Mouse (Mus musculus) left cerebral cortex, adult 11 months (tissue): ENCODE data around the gene Mup20.
"Not testable (repeated sequence)": the region's sequence is repeated elsewhere in the genome, so short reads cannot be mapped to it uniquely, and the experiment has no call there.

Experiments used
- DNase-seq: peaks from one replicate; pipeline ENCODE4 v3.0.0; 2022; ENCODE audit warnings: low spot score

Mup20 gene

DNA sequence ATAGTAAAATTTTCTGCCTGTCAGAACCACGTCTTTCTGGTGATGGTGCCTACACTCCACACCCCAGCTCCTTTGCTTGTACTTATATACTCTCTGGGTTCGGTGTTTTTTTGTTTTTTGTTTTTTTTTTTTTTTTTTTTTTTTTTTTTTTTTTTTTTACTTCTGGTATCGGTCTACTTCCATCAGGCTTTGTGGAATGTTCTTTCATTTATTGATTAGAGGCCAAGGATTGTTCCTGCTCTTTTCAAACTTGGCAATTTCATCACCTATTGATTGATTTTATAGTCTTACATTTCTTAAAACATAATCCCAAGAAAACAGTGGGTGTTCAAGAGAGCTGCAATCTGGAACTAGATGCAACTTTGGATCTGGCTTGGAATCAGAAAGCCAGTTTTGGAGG is at the start of gene Mup20:
Gene Mup20 (minus strand): TSS at position 101 of the 400 bp plus-strand sequence.
- DNase-seq, result not testable (repeated sequence)

DNA sequence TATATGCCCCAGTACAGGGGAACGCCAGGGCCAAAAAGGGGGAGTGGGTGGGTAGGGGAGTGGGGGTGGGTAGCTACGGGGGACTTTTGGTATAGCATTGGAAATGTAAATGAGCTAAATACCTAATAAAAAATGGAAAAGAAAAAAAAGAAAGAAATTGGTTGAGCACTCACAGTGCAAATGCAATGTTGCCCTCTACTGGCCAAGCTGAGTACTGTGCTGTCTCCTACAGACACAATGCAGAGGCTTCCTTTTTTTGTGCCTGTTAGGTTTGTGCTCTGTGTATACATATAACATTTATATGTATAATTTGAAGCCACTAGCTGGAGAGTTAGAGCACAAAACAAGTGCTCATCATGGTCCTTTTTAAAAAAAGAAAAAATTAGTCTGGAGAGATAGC is 49.4 kb upstream of the Mup20 start:
- DNase-seq, result not testable (repeated sequence)

DNA sequence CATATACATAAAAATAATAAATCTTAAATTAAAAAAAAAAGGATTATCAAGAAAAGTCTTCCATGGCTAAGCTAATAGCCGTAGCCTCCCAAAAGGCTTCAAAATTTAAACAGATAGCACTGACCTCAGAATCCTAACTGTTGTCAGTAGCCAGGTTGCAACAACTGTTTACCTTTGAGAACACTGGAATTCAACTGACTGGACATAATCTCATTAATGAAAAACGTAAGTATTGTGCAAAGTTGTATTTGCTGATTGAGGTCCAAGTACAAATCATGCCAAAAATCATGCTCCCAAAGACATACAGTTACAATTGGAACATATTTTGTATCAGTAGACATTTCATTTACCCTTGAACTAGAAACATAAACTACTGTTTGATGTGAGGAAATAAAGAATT is 34.0 kb upstream of the Mup20 start:
- DNase-seq, result no peak

DNA sequence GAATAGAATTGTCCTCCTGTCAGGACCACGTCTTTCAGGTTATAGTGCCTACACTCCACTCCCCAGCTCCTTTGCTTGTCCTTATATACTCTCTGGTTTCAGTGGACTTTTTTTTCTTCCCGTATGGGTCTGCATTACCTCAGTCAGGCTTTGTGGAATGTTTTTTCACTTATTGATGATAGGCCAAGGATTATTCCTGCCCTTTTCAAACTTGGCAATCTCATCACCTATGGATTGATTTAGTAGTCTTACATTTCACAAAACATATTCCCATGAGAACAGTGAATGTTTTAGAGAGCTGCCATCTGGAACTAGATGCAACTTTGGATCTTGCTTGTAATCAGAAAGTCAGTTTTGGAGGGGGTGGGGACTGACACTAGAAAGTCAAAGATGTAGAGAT is 33.3 kb upstream of the Mup20 start, which contains the start of gene Mup3:
Gene Mup3 (minus strand): TSS at position 102 of the 400 bp plus-strand sequence.
- DNase-seq, result no peak

DNA sequence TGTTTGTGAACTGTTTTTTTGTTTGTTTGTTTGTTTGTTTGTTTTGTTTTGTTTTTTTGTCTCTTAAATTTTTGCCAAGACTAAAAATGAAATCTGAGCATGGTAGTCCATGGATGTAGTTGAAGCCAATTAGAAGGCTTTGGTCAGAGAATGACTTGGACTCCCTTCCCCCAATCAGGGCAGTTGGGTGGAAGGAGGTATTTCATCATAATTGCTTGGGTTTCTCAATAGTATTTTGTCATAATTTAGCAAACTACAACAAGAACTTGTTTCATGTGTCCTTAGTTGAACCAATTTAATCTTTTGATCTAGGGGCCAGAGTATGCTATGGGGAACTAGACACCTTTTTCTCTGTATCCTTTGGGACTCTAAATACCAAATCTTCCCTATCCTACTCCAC is 28.8 kb upstream of the Mup20 start:
- no peak for DNase-seq

DNA sequence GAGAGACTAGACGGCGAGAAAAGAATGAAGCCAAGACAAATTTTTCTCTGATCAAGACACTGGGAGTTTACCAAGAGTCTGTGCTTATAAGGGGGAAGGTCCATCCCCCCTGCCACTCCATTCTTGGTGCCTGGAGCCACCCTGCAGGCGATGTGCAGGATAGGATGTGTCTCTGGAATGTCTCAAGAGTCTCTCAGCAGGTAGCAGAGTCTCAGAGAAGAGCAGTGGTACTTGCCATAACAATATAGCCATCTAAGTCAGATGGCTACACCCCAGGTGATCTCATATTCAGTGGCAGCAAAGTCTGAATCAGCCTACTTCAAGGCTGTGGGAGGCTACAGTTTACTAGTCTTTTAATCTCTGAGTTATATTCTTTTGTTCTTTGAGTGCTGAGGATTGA is 21.2 kb upstream of the Mup20 start:
- no peak for DNase-seq

DNA sequence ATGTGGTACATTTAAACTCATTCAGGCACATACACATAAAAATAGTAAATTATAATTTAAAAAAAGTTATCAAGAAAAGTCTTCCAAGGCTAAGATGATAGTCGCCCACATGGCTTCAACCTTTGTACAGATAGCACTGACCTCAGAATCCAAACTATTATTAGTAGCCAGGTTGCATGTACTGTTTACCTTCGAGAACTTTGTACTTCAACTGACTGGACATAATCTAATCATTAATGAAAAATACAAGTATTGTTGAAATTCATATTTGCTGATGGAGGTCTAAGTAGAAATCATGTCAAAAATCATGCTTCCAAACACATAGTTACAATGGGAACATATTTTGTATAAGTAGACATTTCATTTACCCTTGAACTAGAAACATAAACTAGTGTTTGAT is 822 bp upstream of the Mup20 start:
- DNase-seq, result not testable (repeated sequence)

DNA sequence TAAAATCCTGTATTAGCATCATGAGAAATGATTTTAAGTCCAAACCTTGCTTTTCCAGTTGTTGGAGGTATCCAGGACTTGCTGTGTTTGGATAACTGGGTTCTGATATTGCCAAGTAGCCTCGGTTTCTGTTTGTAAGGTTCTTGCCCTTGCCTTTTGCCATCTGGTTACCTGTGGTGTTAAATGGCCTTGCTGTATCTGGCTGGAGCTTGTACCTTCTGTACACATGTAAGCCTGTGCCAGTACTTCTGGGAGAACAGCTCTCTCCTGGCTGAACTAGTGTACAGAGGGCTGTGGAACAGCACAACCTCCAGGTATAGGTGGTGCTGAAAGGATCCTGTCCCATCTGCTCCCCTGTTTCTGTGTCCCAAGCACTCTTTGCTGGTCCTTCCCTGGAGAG is 27.7 kb downstream of the Mup20 start:
- no peak for DNase-seq

DNA sequence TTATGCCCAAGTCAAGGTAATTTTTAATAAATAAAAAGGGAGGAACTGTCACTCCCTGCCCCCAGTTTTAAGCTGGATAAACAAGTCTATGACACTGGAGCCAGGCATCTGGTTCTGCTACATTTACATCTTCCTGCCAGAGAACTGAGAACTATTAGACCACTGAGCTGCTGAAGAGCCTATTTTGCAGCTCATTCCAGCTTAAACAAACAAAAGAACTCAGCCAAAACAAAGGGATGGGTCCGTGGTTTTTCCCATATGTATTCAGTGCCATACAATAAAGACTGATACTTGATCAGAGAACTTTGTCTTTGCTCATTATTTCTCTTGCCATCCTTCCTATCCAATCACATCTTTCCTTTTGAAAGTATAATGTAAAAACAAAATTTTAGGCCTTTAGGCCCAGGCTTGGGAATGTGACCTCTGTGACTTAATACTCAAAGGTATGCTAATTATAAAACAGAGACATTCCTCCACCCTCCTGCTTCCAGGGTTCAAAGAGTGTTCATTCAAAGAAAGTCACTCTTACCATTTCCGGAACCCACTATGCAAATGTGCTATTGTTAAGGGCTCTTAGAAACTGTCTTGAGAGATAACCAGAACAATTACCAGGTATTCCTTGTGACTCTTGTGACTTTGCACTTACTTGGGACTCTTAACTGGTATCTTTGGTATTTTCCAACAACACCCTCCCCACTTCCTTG is 29.6 kb downstream of the Mup20 start:
- DNase-seq, result no peak

DNA sequence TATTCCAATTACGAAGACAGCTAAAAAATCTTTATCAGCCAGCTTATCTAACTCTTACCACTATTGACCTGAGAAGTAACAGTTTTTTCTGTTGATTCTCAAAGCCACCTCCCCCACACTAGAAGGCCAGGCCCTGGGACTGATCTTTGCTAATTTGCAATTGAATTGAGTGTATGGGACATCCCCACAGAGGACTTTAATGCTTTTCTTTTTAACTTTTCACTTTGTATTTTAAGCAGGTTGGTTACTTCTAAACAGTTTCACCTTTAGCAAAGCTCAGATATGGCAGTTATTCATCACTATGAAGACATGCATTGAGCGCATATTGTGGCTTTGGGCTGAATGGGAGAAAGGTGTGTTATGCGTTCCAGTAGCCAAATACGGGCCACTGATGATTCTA is 30.3 kb downstream of the Mup20 start:
- DNase-seq, result no peak

DNA sequence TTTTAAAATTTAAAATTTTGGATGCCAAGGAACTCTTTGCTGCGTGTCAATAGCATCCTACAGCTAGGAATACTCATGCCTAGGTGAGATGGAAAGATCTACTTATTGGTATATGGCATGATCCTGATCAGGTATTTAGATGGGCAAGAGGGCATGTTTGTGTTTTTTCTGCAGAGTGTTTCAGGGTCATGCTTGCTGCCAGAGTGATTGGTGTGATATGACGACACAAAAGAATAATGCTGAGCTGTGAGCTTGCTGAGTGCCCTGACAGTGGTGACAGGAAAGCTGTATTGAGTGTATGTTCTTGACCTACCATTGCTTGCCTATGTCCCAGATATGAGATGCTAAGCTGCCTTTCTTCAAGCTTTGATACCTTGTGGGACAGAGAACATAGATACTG is 30.8 kb downstream of the Mup20 start:
- DNase-seq, result no peak

DNA sequence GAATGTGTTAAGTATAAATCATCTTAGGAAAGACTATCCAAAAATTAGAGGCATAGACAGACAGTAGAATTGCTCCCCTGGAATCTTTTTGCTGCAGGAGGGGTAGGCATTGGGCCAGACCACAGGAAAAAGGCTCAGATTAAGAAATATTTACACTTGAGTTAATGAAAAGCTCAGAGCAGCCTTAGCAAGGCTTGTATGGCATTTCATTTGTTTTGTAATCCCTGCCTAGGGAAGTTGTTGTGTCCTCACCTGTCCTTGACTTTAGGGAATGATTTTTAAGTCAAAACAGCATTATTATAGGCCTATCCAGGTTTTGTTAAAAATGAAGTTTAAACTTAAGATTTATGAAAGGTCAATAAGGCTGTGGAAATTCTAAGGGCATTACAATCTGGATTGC is 33.4 kb downstream of the Mup20 start:
- DNase-seq, result not testable (repeated sequence)
